8 mouse cellular contexts compared by ENCODE assay signal in the genomic region with DNA sequence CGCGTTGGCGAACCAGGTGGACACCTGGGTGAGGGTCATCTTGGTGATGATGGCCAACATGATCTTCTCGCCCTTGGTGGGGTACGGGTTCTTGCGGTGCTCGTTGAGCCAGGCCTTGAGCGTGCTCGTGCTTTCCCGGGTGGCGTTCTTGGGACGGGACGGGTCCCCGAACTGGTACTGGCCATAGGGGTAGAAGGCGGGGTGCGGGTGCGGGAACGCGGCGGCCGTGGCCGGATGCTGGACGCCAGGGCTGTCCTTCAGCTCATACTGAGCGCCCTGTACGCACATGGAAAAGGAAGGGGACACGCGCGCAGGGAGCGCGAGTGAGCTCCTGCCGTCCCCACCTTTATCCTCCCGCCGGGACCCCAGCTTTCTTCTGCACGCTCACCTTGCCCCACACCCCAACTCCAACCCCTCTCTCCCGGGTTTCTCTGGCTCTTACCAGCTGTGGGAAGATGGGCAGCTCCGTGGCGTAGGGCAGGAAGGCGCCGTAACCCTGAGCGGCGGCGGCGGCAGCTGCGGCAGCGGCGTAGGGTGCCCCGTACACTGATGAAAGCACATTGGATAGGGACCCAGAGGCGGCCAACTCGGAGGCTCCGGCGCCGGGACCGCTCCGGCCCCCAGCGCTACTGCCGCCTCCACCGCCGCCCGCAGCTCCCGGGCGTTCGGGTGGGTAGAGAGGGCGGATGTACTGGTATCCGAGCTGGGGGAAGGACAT. TPM values are rescaled to one million over a fixed set of nuclear protein-coding genes. Genes with fewer than 3 reads are reported as not detected.
A peak's percentile ranks its signal among the peaks of the same experiment; 100 is the strongest.
DNase-seq lines count a peak whose midpoint lies in the region; ATAC-seq lines count a peak whose summit lies in the region.

No protein-coding gene starts in this region.

- 0 out of 2 replicates have a peak, but pooled peaks have one; percentile 19 for ATAC-seq in liver, embryonic 12.5 days

- peak overlapping the region; percentile 73 for H3K4me2 ChIP-seq in liver, embryonic 12.5 days

- DNase-seq in right cerebral cortex, postnatal 4 days: peak; percentile 8
- no peak for DNase-seq in right cerebral cortex, adult 18-20 months
- DNase-seq in embryo, embryonic 11 days: peak; percentile 50
- DNase-seq in heart, postnatal 4 days: peak; percentile 43
- peak; percentile 57 for DNase-seq in retina, embryonic 14.5 days (ENCODE audit: low spot score)
- DNase-seq in gastrocnemius, postnatal 36 days: no peak
- DNase-seq in layer of hippocampus, adult 9-11 months: no peak

- H3K27me3 ChIP-seq in liver, embryonic 12.5 days (replicated peaks): peaks cover 100% of the 10 kb centered on the region

- H3K4me1 ChIP-seq in liver, embryonic 12.5 days: peaks cover 39% of the 10 kb centered on the region

- intact Hi-C loops in gastrocnemius, postnatal 36 days (cut with DNase I): loop anchor here (5.0 to 10.0 kb wide), 2 partner anchors 496 to 557 kb away; partner anchors contain the start of gene Irx5

- 2% methylated on average over 64 of the region's 64 CpGs for WGBS in liver, embryonic 12.5 days (ENCODE audit: insufficient replicate concordance)

- no peaks in the 10 kb centered on the region for H3K9me3 ChIP-seq in liver, embryonic 12.5 days (replicated peaks)

- H3K9ac ChIP-seq in liver, embryonic 12.5 days: no peak overlapping the region

- H3K4me3 ChIP-seq in liver, embryonic 12.5 days: peak overlapping the region; percentile 49

- no peaks in the 10 kb centered on the region for H3K36me3 ChIP-seq in liver, embryonic 12.5 days

- no peak overlapping the region for H3K27ac ChIP-seq in liver, embryonic 12.5 days

RNA-seq across cellular contexts. Expression of gene Irx3, which starts 1.2 kb away (rescaled TPM):
- 10 to 100 TPM; 24.0 to 29.3 TPM for total RNA-seq in heart, postnatal 4 days (2021)
- 0.17 and 0.45 TPM in 2 replicates for polyA plus RNA-seq in liver, embryonic 12.5 days (2016; fragmentation: Nextera tagmentation; extraction: Ambion mirVana)
- total RNA-seq in gastrocnemius, postnatal 36 days (2021): 1 to 10 TPM in 1 of 2 experiments, under 1 TPM in 1; 0.64 to 1.5 TPM

Comparison
In these comparisons a context has a peak if more than half of its experiments do, and no peak if none do; other contexts are left out.
1. DNase-seq: peak in right cerebral cortex, postnatal 4 days (single experiment), embryo, embryonic 11 days (single experiment), heart, postnatal 4 days (single experiment) and retina, embryonic 14.5 days (single experiment); none in right cerebral cortex, adult 18-20 months (single experiment), gastrocnemius, postnatal 36 days (0 of 2) and layer of hippocampus, adult 9-11 months (single experiment).
2. RNA of gene Irx3, which starts 1.2 kb away (total RNA-seq): 24.0 to 29.3 TPM in heart, postnatal 4 days; 0.64 to 1.5 TPM in gastrocnemius, postnatal 36 days; every median in the first group is over 4 times any median in the second.